Mouse (Mus musculus) thymus, adult 2 months (tissue): ENCODE measurements around the gene Calm5.

Experiments used
- CTCF ChIP-seq: fragments of 200-500 bp; IDR thresholded peaks from 2 replicates; pipeline ENCODE4 v1.5.1; 2012; ENCODE audit warnings: mild to moderate bottlenecking, control low read depth, low read length, moderate library complexity, borderline replicate concordance; ENCODE audit not compliant: control insufficient read depth, poor library complexity, insufficient read depth; ENCODE audit errors: extremely low read depth
- POLR2A ChIP-seq: fragments of 200-500 bp; IDR thresholded peaks from 2 replicates; pipeline ENCODE4 v1.6.1; 2012; ENCODE audit warnings: mild to moderate bottlenecking, low read length, control low read depth, moderate library complexity; ENCODE audit not compliant: control insufficient read depth, poor library complexity, insufficient read depth; ENCODE audit errors: extremely low read depth

GRCm38 (mm10) chr13:3895397-3895980 is 41.5 kb downstream of the Calm5 start:
- TF ChIP-seq CTCF (no peak), POLR2A (no peak)
